Comparison of ENCODE assay signal across 17 mouse cellular contexts in genomic region chr5:103721490-103721889, GRCm38 (mm10). TPM values are rescaled to one million over a fixed set of nuclear protein-coding genes. Genes with fewer than 3 reads are reported as not detected.
A peak's percentile ranks its signal among the peaks of the same experiment; 100 is the strongest.
DNase-seq lines count a peak whose midpoint lies in the region; ATAC-seq and TF ChIP-seq lines count a peak whose summit lies in the region.
"Had no signal": no experiment of that assay in that cellular context is flagged by ENCODE, and none has a peak within 500 bp of the region (broad histone marks: within the 10 kb centered on the region; RNA-seq: fewer than 3 reads in every experiment).

No protein-coding gene starts in this region.

- TF ChIP-seq CTCF in ES-Bruce4 (IDR thresholded peaks at IDR 0.05; ENCODE audit: low read depth, low read length): no peak

- peak overlapping the region; percentile 37; the same call in 1 of the 2 replicates for H3K9ac ChIP-seq in ES-Bruce4 (ENCODE audit: low read depth, poor library complexity, severe bottlenecking)
- H3K9ac ChIP-seq: embryonic facial prominence, embryonic 12.5 days; forebrain, embryonic 15.5 days; heart, embryonic 12.5 days; hindbrain, embryonic 15.5 days; intestine, embryonic 15.5 days; limb, embryonic 15.5 days had no signal

- peak; percentile 57 for DNase-seq in lung, postnatal 36 days
- DNase-seq in lung, postnatal 4 days: no peak
- DNase-seq in splenic B cell, adult 2 months (ENCODE audit: low read depth, low spot score): peak; percentile 77
- no peak for DNase-seq in heart, postnatal 10 days
- DNase-seq in retina, embryonic 14.5 days (ENCODE audit: low spot score): no peak
- DNase-seq: cerebellum, adult 8-10 months; kidney, adult 9 months; kidney, postnatal 36 days; lung, adult 2 months had no signal

- no peak overlapping the region for H3K4me3 ChIP-seq in ES-Bruce4 (ENCODE audit: low read depth, low read length)
- H3K4me3 ChIP-seq: embryonic facial prominence, embryonic 12.5 days; forebrain, embryonic 15.5 days; heart, embryonic 12.5 days; hindbrain, embryonic 15.5 days; intestine, embryonic 15.5 days; limb, embryonic 15.5 days had no signal

- TF ChIP-seq EP300 in ES-Bruce4 (IDR thresholded peaks at IDR 0.05; ENCODE audit: insufficient read depth, low read depth, low read length): no peak

- H3K36me3 ChIP-seq in ES-Bruce4 (ENCODE audit: control insufficient read depth, insufficient read depth, low read length, poor library complexity, severe bottlenecking): no peaks in the 10 kb centered on the region
- no peaks in the 10 kb centered on the region for H3K36me3 ChIP-seq in splenic B cell, adult 2 months (ENCODE audit: control insufficient read depth, insufficient read depth, low read length, poor library complexity, severe bottlenecking)
- H3K36me3 ChIP-seq: embryonic facial prominence, embryonic 12.5 days; forebrain, embryonic 15.5 days; heart, embryonic 12.5 days; hindbrain, embryonic 15.5 days; intestine, embryonic 15.5 days; limb, embryonic 15.5 days had no signal

- H3K27ac ChIP-seq in ES-Bruce4 (ENCODE audit: insufficient read depth, low read length): peak overlapping the region; percentile 60
- H3K27ac ChIP-seq: embryonic facial prominence, embryonic 12.5 days; forebrain, embryonic 15.5 days; hindbrain, embryonic 15.5 days; intestine, embryonic 15.5 days; limb, embryonic 15.5 days had no signal

- H3K9me3 ChIP-seq in ES-Bruce4 (replicated peaks; ENCODE audit: control insufficient read depth, insufficient read depth, low read length, poor library complexity, severe bottlenecking): no peaks in the 10 kb centered on the region
- H3K9me3 ChIP-seq: embryonic facial prominence, embryonic 12.5 days; forebrain, embryonic 15.5 days; heart, embryonic 12.5 days; hindbrain, embryonic 15.5 days; intestine, embryonic 15.5 days; limb, embryonic 15.5 days had no signal

- no peaks in the 10 kb centered on the region for H3K27me3 ChIP-seq in ES-Bruce4 (ENCODE audit: control insufficient read depth, insufficient read depth, low read length, poor library complexity, severe bottlenecking)
- no peaks in the 10 kb centered on the region for H3K27me3 ChIP-seq in splenic B cell, adult 2 months (ENCODE audit: control insufficient read depth, insufficient read depth, low read length, poor library complexity, severe bottlenecking)
- H3K27me3 ChIP-seq: embryonic facial prominence, embryonic 12.5 days; forebrain, embryonic 15.5 days; hindbrain, embryonic 15.5 days; intestine, embryonic 15.5 days; limb, embryonic 15.5 days had no signal

- H3K4me1 ChIP-seq in ES-Bruce4 (ENCODE audit: control insufficient read depth, insufficient read depth, low read length): peaks cover 3% of the 10 kb centered on the region
- H3K4me1 ChIP-seq: embryonic facial prominence, embryonic 12.5 days; heart, embryonic 12.5 days; hindbrain, embryonic 15.5 days; intestine, embryonic 15.5 days; limb, embryonic 15.5 days had no signal

- intact Hi-C loops in heart, postnatal 10 days (cut with DNase I): loop anchor here (1.0 kb wide), 1 partner anchor 12 kb away; no protein-coding TSS in a partner anchor

- TF ChIP-seq POLR2A in ES-Bruce4 (IDR thresholded peaks at IDR 0.05; ENCODE audit: insufficient read depth, low read length): no peak

- ATAC-seq in granulocyte monocyte progenitor cell, adult 5-6 weeks (replicated peaks; ENCODE audit: poor library complexity, severe bottlenecking): peak; percentile 65
- ATAC-seq: forebrain, embryonic 15.5 days; intestine, embryonic 15.5 days had no signal

RNA-seq across cellular contexts. Expression of gene Aff1, which starts 29.3 kb away (rescaled TPM):
- 23.3 and 26.4 TPM in 2 replicates for polyA plus RNA-seq in ES-Bruce4 (2011; ENCODE audit: insufficient read depth, insufficient read length, low read depth, missing spikeins)
- total RNA-seq in granulocyte monocyte progenitor cell, adult 5-6 weeks (2014; fragmentation: Nextera tagmentation): 93.5 and 127 TPM in 2 replicates
- 36.1 and 37.4 TPM in 2 replicates for total RNA-seq in granulocyte monocyte progenitor cell, adult 5-6 weeks (2017)
- total RNA-seq in heart, postnatal 10 days (2021): 10 to 100 TPM; 38.4 to 56.7 TPM

Comparison
In these comparisons a context has a peak if more than half of its experiments do, and no peak if none do; other contexts are left out.
1. DNase-seq: peak in lung, postnatal 36 days (single experiment) and splenic B cell, adult 2 months (single experiment); none in lung, postnatal 4 days (0 of 2), heart, postnatal 10 days (0 of 2) and retina, embryonic 14.5 days (single experiment).